Mouse (Mus musculus): ENCODE measurements around the gene Cdrt4. TPM values are rescaled to one million over a fixed set of nuclear protein-coding genes. Genes with fewer than 3 reads are reported as not detected.
A peak's percentile ranks its signal among the peaks of the same experiment; 100 is the strongest.

Gene Cdrt4
- polyA plus RNA-seq (2015; fragmentation: Nextera tagmentation; extraction: Ambion mirVana): not detected in 2 replicates

GRCm38 (mm10) chr11:62951012-62951411 is at the start of gene Cdrt4:
Cdrt4 (plus strand) TSS chr11:62951193.
- peaks cover 9% of the 10 kb centered on the region for H3K9me3 ChIP-seq (ENCODE audit: low read length)
- H3K4me2 ChIP-seq (replicated peaks; ENCODE audit: low read depth, low read length): no peak within 1 kb of the TSS
- H3K9ac ChIP-seq (replicated peaks; ENCODE audit: low read length): no peak within 1 kb of the TSS
- H3K4me1 ChIP-seq (ENCODE audit: insufficient read depth, low read length): no peaks in the 10 kb centered on the region
- no peaks in the 10 kb centered on the region for H3K27me3 ChIP-seq (ENCODE audit: insufficient read depth, low read length)
- 76% methylated on average over 3 of the region's 3 CpGs for WGBS
- no peak for ATAC-seq (ENCODE audit: low FRiP score, low TSS enrichment)
- no peak within 1 kb of the TSS for H3K4me3 ChIP-seq (ENCODE audit: low read length)
- no peaks in the 10 kb centered on the region for H3K36me3 ChIP-seq (ENCODE audit: insufficient read depth, low read length)
- no peak within 1 kb of the TSS for H3K27ac ChIP-seq (ENCODE audit: low read length)

GRCm38 (mm10) chr11:62901699-62902323 is 49.2 kb upstream of the Cdrt4 start:
- Histone ChIP-seq H3K9me3 (ENCODE audit: low read length) (no peaks in the 10 kb centered on the region), H3K27me3 (ENCODE audit: insufficient read depth, low read length) (no peaks in the 10 kb centered on the region), H3K27ac (ENCODE audit: low read length) (no peak overlapping the region), H3K36me3 (ENCODE audit: insufficient read depth, low read length) (no peaks in the 10 kb centered on the region), H3K4me2 (replicated peaks; ENCODE audit: low read depth, low read length) (no peak overlapping the region), H3K4me1 (ENCODE audit: insufficient read depth, low read length) (no peaks in the 10 kb centered on the region), H3K9ac (replicated peaks; ENCODE audit: low read length) (no peak overlapping the region), H3K4me3 (ENCODE audit: low read length) (no peak overlapping the region)
- peak; percentile 67; the same call in 1 of the 2 replicates for ATAC-seq (ENCODE audit: low FRiP score, low TSS enrichment)
- WGBS: 33% methylated on average over 12 of the region's 12 CpGs

DNA sequence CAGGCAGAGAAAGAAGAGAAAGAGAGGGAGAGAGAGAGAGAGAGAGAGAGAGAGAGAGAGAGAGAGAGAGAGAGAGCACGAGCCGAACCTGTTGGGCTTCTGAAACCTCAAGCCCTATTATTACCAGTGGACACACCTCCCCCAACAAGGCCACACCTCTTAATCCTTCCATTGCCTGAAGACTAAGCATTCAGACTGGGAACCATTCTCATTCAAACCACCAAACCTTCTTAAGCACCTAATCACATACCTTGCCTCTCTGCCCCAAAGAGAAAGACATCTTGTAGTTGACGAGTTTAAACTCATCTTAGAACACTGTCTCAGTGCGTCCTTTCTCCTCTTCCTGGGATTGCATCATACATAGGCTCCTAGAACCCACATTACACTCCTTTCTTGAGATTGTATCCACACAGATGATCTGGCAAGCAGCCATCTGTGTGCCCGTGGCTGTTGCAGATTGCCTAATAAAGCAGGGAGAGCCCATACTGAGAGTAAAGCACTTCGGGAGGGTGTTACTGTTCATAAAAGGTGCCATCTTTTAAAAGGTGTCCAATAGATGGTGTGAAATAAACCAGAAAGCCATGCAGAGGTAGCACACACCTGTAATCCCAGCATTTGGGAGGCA is 47.0 kb upstream of the Cdrt4 start:
- WGBS: 76% methylated on average over 6 of the region's 6 CpGs
- no peak overlapping the region for H3K9ac ChIP-seq (replicated peaks; ENCODE audit: low read length)
- no peaks in the 10 kb centered on the region for H3K36me3 ChIP-seq (ENCODE audit: insufficient read depth, low read length)
- no peak overlapping the region for H3K4me2 ChIP-seq (replicated peaks; ENCODE audit: low read depth, low read length)
- no peaks in the 10 kb centered on the region for H3K9me3 ChIP-seq (ENCODE audit: low read length)
- no peaks in the 10 kb centered on the region for H3K4me1 ChIP-seq (ENCODE audit: insufficient read depth, low read length)
- no peak for ATAC-seq (ENCODE audit: low FRiP score, low TSS enrichment)
- no peaks in the 10 kb centered on the region for H3K27me3 ChIP-seq (ENCODE audit: insufficient read depth, low read length)
- H3K27ac ChIP-seq (ENCODE audit: low read length): no peak overlapping the region
- H3K4me3 ChIP-seq (ENCODE audit: low read length): no peak overlapping the region

GRCm38 (mm10) chr11:62909720-62910306 is 41.2 kb upstream of the Cdrt4 start:
- Histone ChIP-seq H3K27ac (ENCODE audit: low read length) (no peak overlapping the region), H3K27me3 (ENCODE audit: insufficient read depth, low read length) (no peaks in the 10 kb centered on the region), H3K4me1 (ENCODE audit: insufficient read depth, low read length) (peaks cover 8% of the 10 kb centered on the region), H3K9me3 (ENCODE audit: low read length) (no peaks in the 10 kb centered on the region), H3K9ac (replicated peaks; ENCODE audit: low read length) (no peak overlapping the region), H3K4me3 (ENCODE audit: low read length) (no peak overlapping the region), H3K36me3 (ENCODE audit: insufficient read depth, low read length) (no peaks in the 10 kb centered on the region), H3K4me2 (replicated peaks; ENCODE audit: low read depth, low read length) (no peak overlapping the region)
- ATAC-seq (ENCODE audit: low FRiP score, low TSS enrichment): no peak
- 75% methylated on average over 3 of the region's 3 CpGs for WGBS

DNA sequence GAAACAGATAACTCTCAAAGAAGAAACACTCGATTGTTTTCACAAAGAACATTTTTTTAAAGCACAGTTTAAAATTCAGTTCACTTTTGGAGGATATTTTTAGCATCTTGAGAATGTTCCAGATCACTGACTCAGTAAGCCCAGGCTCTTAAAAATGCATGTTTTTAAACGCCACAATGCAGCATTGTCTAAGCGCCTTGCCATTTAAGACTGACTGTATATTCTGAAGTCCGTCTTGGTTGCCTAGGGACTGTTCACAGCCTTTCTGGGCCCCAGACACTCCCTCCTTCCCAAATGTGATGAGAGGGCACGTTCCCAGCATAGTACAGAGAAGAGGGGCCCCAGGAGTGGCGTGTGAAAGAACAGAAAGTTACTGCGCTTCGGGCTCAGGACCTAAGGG is 39.6 kb upstream of the Cdrt4 start:
- Histone ChIP-seq H3K4me3 (ENCODE audit: low read length) (no peak overlapping the region), H3K9me3 (ENCODE audit: low read length) (no peaks in the 10 kb centered on the region), H3K9ac (replicated peaks; ENCODE audit: low read length) (no peak overlapping the region), H3K4me1 (ENCODE audit: insufficient read depth, low read length) (peaks cover 8% of the 10 kb centered on the region), H3K27me3 (ENCODE audit: insufficient read depth, low read length) (no peaks in the 10 kb centered on the region), H3K27ac (ENCODE audit: low read length) (no peak overlapping the region), H3K36me3 (ENCODE audit: insufficient read depth, low read length) (no peaks in the 10 kb centered on the region), H3K4me2 (replicated peaks; ENCODE audit: low read depth, low read length) (no peak overlapping the region)
- ATAC-seq (ENCODE audit: low FRiP score, low TSS enrichment): no peak
- WGBS: 49% methylated on average over 8 of the region's 8 CpGs

- H3K4me2 ChIP-seq (replicated peaks; ENCODE audit: low read depth, low read length): no peak overlapping the region
- H3K4me3 ChIP-seq (ENCODE audit: low read length): no peak overlapping the region
- H3K27ac ChIP-seq (ENCODE audit: low read length): no peak overlapping the region
- H3K9me3 ChIP-seq (ENCODE audit: low read length): no peaks in the 10 kb centered on the region
- WGBS: 94% methylated on average over 2 of the region's 2 CpGs
- no peaks in the 10 kb centered on the region for H3K27me3 ChIP-seq (ENCODE audit: insufficient read depth, low read length)
- H3K36me3 ChIP-seq (ENCODE audit: insufficient read depth, low read length): no peaks in the 10 kb centered on the region
- H3K9ac ChIP-seq (replicated peaks; ENCODE audit: low read length): no peak overlapping the region
- ATAC-seq (ENCODE audit: low FRiP score, low TSS enrichment): no peak
- peaks cover 8% of the 10 kb centered on the region for H3K4me1 ChIP-seq (ENCODE audit: insufficient read depth, low read length)
These were observed 37.9 kb upstream of the Cdrt4 start for GRCm38 (mm10) chr11:62913141-62913540.

- Histone ChIP-seq H3K27me3 (ENCODE audit: insufficient read depth, low read length) (no peaks in the 10 kb centered on the region), H3K9me3 (ENCODE audit: low read length) (no peaks in the 10 kb centered on the region), H3K27ac (ENCODE audit: low read length) (no peak overlapping the region), H3K4me3 (ENCODE audit: low read length) (no peak overlapping the region), H3K4me2 (replicated peaks; ENCODE audit: low read depth, low read length) (no peak overlapping the region), H3K9ac (replicated peaks; ENCODE audit: low read length) (no peak overlapping the region), H3K36me3 (ENCODE audit: insufficient read depth, low read length) (no peaks in the 10 kb centered on the region), H3K4me1 (ENCODE audit: insufficient read depth, low read length) (peaks cover 8% of the 10 kb centered on the region)
- WGBS: 56% methylated on average over 6 of the region's 6 CpGs
- no peak for ATAC-seq (ENCODE audit: low FRiP score, low TSS enrichment)
These were observed 36.5 kb upstream of the Cdrt4 start for GRCm38 (mm10) chr11:62914532-62914931.

DNA sequence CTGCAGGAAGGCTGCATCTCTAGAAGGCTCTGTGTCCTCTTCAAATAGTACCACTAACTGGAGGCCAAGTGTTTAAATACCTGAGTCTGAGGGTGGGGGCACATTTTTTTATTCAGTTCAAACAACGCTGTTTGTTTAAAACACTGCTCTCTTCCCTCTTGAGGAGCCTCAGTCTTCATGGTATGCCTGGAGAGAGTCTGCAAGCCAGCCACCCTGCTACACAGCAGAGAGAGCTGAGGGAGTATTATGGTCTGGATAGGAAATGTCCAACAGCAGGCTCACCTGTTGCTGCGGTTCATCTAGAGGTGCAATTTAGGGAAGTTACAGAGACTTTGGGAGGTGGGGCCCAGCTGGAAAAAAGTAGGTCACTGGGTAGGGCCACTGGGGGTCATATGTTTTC is 35.5 kb upstream of the Cdrt4 start:
- Histone ChIP-seq H3K36me3 (ENCODE audit: insufficient read depth, low read length) (no peaks in the 10 kb centered on the region), H3K4me2 (replicated peaks; ENCODE audit: low read depth, low read length) (no peak overlapping the region), H3K4me3 (ENCODE audit: low read length) (no peak overlapping the region), H3K4me1 (ENCODE audit: insufficient read depth, low read length) (peaks cover 8% of the 10 kb centered on the region), H3K9me3 (ENCODE audit: low read length) (no peaks in the 10 kb centered on the region), H3K9ac (replicated peaks; ENCODE audit: low read length) (no peak overlapping the region), H3K27ac (ENCODE audit: low read length) (no peak overlapping the region), H3K27me3 (ENCODE audit: insufficient read depth, low read length) (no peaks in the 10 kb centered on the region)
- no peak for ATAC-seq (ENCODE audit: low FRiP score, low TSS enrichment)
- WGBS: 76% methylated on average over 2 of the region's 2 CpGs

DNA sequence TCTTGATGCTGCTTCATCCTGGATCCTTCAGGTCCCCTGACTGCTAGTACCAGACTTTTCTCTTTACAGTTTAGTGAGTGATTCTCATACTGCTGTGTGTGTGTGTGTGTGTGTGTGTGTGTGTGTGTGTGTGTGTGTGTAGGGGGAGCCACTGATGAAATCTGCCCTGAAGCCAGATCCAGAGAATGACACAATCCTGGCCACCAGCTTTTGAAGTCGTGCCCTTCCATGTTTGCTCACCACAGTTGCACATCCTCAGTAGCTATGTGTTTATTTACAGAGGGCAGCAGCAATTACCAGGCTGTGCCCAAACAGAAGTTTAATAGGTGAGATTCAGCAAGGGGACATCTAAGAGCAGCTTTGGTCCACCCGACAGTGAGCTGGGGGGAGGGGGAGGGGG is 34.2 kb upstream of the Cdrt4 start:
- no peak overlapping the region for H3K9ac ChIP-seq (replicated peaks; ENCODE audit: low read length)
- ATAC-seq (ENCODE audit: low FRiP score, low TSS enrichment): no peak
- H3K36me3 ChIP-seq (ENCODE audit: insufficient read depth, low read length): no peaks in the 10 kb centered on the region
- no peak overlapping the region for H3K27ac ChIP-seq (ENCODE audit: low read length)
- no peak overlapping the region for H3K4me3 ChIP-seq (ENCODE audit: low read length)
- H3K4me2 ChIP-seq (replicated peaks; ENCODE audit: low read depth, low read length): no peak overlapping the region
- H3K9me3 ChIP-seq (ENCODE audit: low read length): no peaks in the 10 kb centered on the region
- H3K27me3 ChIP-seq (ENCODE audit: insufficient read depth, low read length): no peaks in the 10 kb centered on the region
- WGBS: 19% methylated on average over 2 of the region's 2 CpGs
- peaks cover 5% of the 10 kb centered on the region; the same call in 1 of the 2 replicates for H3K4me1 ChIP-seq (ENCODE audit: insufficient read depth, low read length)
